ENCODE assay signal across 8 mouse cellular contexts in the genomic region with DNA sequence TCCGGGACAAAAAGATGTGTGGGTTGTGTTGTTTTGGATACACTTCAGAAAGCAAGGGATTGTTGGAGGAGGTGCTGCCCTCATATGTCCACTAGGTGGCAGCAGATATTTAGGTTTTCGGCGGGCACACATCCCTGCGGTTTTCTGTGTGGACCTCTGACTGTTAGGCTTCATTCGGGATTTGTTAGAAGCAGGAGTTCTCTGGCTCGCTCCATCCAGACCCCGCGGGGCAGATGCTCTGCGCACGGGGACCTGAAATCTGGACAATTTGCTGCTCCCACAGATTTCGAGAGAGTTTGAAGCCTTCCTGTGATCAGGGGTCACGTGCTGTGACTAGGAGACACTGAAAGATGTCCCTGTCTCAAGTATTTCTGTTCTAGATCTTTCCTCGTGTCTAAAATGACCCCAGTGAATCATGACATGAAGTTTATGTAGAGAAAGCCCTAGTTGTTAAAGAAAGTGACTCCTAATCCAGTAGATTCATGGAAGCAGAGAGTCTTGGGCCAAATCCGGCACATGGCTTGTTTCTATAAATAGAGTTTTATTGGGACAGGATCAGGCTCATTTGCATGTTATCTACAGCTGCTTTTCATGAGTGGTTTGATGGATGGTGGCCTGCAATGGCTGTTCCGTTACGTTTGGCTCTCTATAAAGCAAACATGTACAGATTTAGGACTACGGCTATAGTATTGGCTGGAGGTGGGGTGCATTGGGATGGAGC. TPM values are rescaled to one million over a fixed set of nuclear protein-coding genes. Genes with fewer than 3 reads are reported as not detected.
DNase-seq lines count a peak whose midpoint lies in the region; ATAC-seq and TF ChIP-seq lines count a peak whose summit lies in the region.

No protein-coding gene starts in this region.

- no peaks in the 10 kb centered on the region for H3K79me2 ChIP-seq in MEL (ENCODE audit: control insufficient read depth, insufficient read depth, low read length, poor library complexity)

- TF ChIP-seq CTCF in MEL (IDR thresholded peaks at IDR 0.05 in 2 of 3, conservative IDR thresholded peaks at IDR 0.05 in 1 of 3; ENCODE audit: control insufficient read depth in 1 of 3, insufficient read depth in 1 of 3, low read depth in 2 of 3, low read length in 3 of 3, poor library complexity in 1 of 3, severe bottlenecking in 1 of 3): peak; percentile 85 to 96 (median 91)
- peak; percentile 97 for TF ChIP-seq CTCF in forebrain, postnatal 0 days (IDR thresholded peaks at IDR 0.05; ENCODE audit: low read depth)

- no peaks in the 10 kb centered on the region for H3K4me1 ChIP-seq in MEL (ENCODE audit: control insufficient read depth in 1 of 2, insufficient read depth in 2 of 2, low read length in 2 of 2)
- peaks cover 4% of the 10 kb centered on the region for H3K4me1 ChIP-seq in forebrain, postnatal 0 days (ENCODE audit: insufficient read depth)
- peaks cover 7% of the 10 kb centered on the region; the same call in 1 of the 2 replicates for H3K4me1 ChIP-seq in lung, embryonic 16.5 days (replicated peaks; ENCODE audit: control insufficient read depth, insufficient read depth, low read length)

- H3K27me3 ChIP-seq in MEL (ENCODE audit: control insufficient read depth in 1 of 2, insufficient read depth in 2 of 2, low read length in 2 of 2): peaks cover 3 to 4% of the 10 kb centered on the region in 2 experiments; a peak in 3 of 4 replicates
- H3K27me3 ChIP-seq in forebrain, postnatal 0 days (ENCODE audit: insufficient read depth, low read length): no peaks in the 10 kb centered on the region; the same call in 1 of the 2 replicates
- peaks cover 6% of the 10 kb centered on the region for H3K27me3 ChIP-seq in lung, embryonic 16.5 days (ENCODE audit: control insufficient read depth, insufficient read depth, low read depth, low read length)

- peak; percentile 86 for DNase-seq in MEL (ENCODE audit: low read depth, low spot score)
- peak; percentile 80 for DNase-seq in cerebellum, adult 8-10 months
- peak; percentile 88 for DNase-seq in forebrain, postnatal 0 days
- DNase-seq in heart, postnatal 4 days: peak; percentile 83
- peak; percentile 69 to 81 for DNase-seq in layer of hippocampus, adult 8-10 months (ENCODE audit: low spot score in 2 of 2)
- DNase-seq in ovary, adult 18-20 months (ENCODE audit: low spot score): peak; percentile 47
- peak; percentile 18 to 63 for DNase-seq in thymus, postnatal 10 days (ENCODE audit: low spot score in 2 of 2)

- H3K9me3 ChIP-seq in MEL (replicated peaks; ENCODE audit: insufficient read depth, low read length): no peaks in the 10 kb centered on the region
- no peaks in the 10 kb centered on the region for H3K9me3 ChIP-seq in forebrain, postnatal 0 days (ENCODE audit: low read length)
- H3K9me3 ChIP-seq in lung, embryonic 16.5 days (ENCODE audit: control insufficient read depth, low read length): no peaks in the 10 kb centered on the region

- peak; percentile 97 for TF ChIP-seq RAD21 in MEL (IDR thresholded peaks at IDR 0.05; ENCODE audit: low read depth, low read length)

- H3K36me3 ChIP-seq in MEL (ENCODE audit: control insufficient read depth in 1 of 2, insufficient read depth in 2 of 2, low read length in 2 of 2): no peaks in the 10 kb centered on the region
- H3K36me3 ChIP-seq in forebrain, postnatal 0 days (ENCODE audit: insufficient read depth): no peaks in the 10 kb centered on the region
- H3K36me3 ChIP-seq in lung, embryonic 16.5 days (ENCODE audit: control insufficient read depth, insufficient read depth, low read length): no peaks in the 10 kb centered on the region

- peak; percentile 72 for ATAC-seq in forebrain, postnatal 0 days
- ATAC-seq in lung, embryonic 16.5 days (ENCODE audit: low read depth): peak; percentile 53; the same call in 1 of the 2 replicates

- H3K27ac ChIP-seq in MEL (ENCODE audit: control insufficient read depth, low read depth, low read length): no peak overlapping the region
- no peak overlapping the region for H3K27ac ChIP-seq in forebrain, postnatal 0 days (ENCODE audit: low read depth, low read length)
- H3K27ac ChIP-seq in lung, embryonic 16.5 days (ENCODE audit: low read length): no peak overlapping the region

- H3K9ac ChIP-seq in MEL (ENCODE audit: control insufficient read depth, low read depth, low read length, poor library complexity, severe bottlenecking): peak overlapping the region; percentile 44
- no peak overlapping the region for H3K9ac ChIP-seq in forebrain, postnatal 0 days
- H3K9ac ChIP-seq in lung, embryonic 16.5 days (ENCODE audit: low read length): peak overlapping the region; percentile 26; the same call in 1 of the 2 replicates

- H3K4me3 ChIP-seq in MEL (ENCODE audit: control insufficient read depth in 1 of 2, insufficient read depth in 1 of 2, low read depth in 2 of 2, low read length in 2 of 2): peak overlapping the region; percentile 52 to 69
- peak overlapping the region; percentile 16; the same call in 1 of the 2 replicates for H3K4me3 ChIP-seq in forebrain, postnatal 0 days (ENCODE audit: low read depth, low read length)
- peak overlapping the region; percentile 23 for H3K4me3 ChIP-seq in lung, embryonic 16.5 days (ENCODE audit: low read length)

- 8% methylated on average over 17 of the region's 17 CpGs for WGBS in forebrain, postnatal 0 days
- WGBS in lung, embryonic 16.5 days: 5% methylated on average over 17 of the region's 17 CpGs

- TF ChIP-seq EP300 in MEL (IDR thresholded peaks at IDR 0.05; ENCODE audit: low read depth in 1 of 2, low read length in 2 of 2): 0 out of 4 replicates have a peak, but pooled peaks of 1 of the 2 experiments have one; percentile 19

- H3K4me2 ChIP-seq in forebrain, postnatal 0 days (ENCODE audit: low read depth): peak overlapping the region; percentile 43
- peak overlapping the region; percentile 56 for H3K4me2 ChIP-seq in lung, embryonic 16.5 days (ENCODE audit: low read depth, low read length)

- TF ChIP-seq POLR2A in MEL (IDR thresholded peaks at IDR 0.05; ENCODE audit: control insufficient read depth in 1 of 2, insufficient read depth in 1 of 2, low read depth in 1 of 2, low read length in 2 of 2, poor library complexity in 1 of 2): no peak

TF ChIP-seq in MEL, 35 proteins besides CTCF, POLR2A, EP300 and RAD21 (continues in another document):
- TF ChIP-seq POLR2AphosphoS5 (IDR thresholded peaks at IDR 0.05; ENCODE audit: borderline replicate concordance, low read depth, low read length) (no peak), ELF1 (IDR thresholded peaks at IDR 0.05; ENCODE audit: low read depth, low read length) (no peak), TAL1 (IDR thresholded peaks at IDR 0.05; ENCODE audit: low read length) (no peak), HCFC1 (IDR thresholded peaks at IDR 0.05; ENCODE audit: low read depth, low read length) (no peak), UBTF (IDR thresholded peaks at IDR 0.05; ENCODE audit: borderline replicate concordance, insufficient read depth, low read depth, low read length) (no peak), ZKSCAN1 (IDR thresholded peaks at IDR 0.05; ENCODE audit: low read depth, low read length) (no peak), ZC3H11A (IDR thresholded peaks at IDR 0.05; ENCODE audit: low read depth, low read length) (peak; percentile 85), ZNF384 (IDR thresholded peaks at IDR 0.05; ENCODE audit: low read depth, low read length) (no peak), MEF2A (IDR thresholded peaks at IDR 0.05; ENCODE audit: extremely low read depth, insufficient replicate concordance, low read depth, low read length, poor library complexity, severe bottlenecking) (peak; percentile 75), ZMIZ1 (IDR thresholded peaks at IDR 0.05; ENCODE audit: low read depth, low read length) (no peak), ETS1 (IDR thresholded peaks at IDR 0.05; ENCODE audit: low read depth, low read length) (peak; percentile 69), NRF1 (IDR thresholded peaks at IDR 0.05; ENCODE audit: insufficient read depth, low read depth, low read length, poor library complexity, severe bottlenecking) (no peak), KAT2A (conservative IDR thresholded peaks at IDR 0.05; ENCODE audit: low read depth, low read length) (no peak), JUND (IDR thresholded peaks at IDR 0.05; ENCODE audit: low read depth, low read length) (no peak), MYB (IDR thresholded peaks at IDR 0.05; ENCODE audit: low read depth, low read length) (no peak), MAX (IDR thresholded peaks at IDR 0.05; ENCODE audit: low read length) (peak; percentile 83; the same call in 1 of the 2 replicates), RCOR1 (IDR thresholded peaks at IDR 0.05; ENCODE audit: low read depth, low read length) (peak; percentile 19; the same call in 1 of the 2 replicates)

RNA-seq across cellular contexts. Expression of a gene that starts 15.5 kb away (rescaled TPM):
- total RNA-seq in MEL (2012; rRNA removed): 94.1 and 103 TPM in 2 replicates
- polyA plus RNA-seq in MEL (2012; ENCODE audit: insufficient read depth in 1 of 2, insufficient read length in 2 of 2, low read depth in 1 of 2, low replicate concordance in 2 of 2, missing spikeins in 1 of 2): 100 to 1,000 TPM in 1 of 2 experiments, 10 to 100 TPM in 1; 94.6 to 165 TPM
- total RNA-seq in forebrain, postnatal 0 days (2014; rRNA removed): 53.3 and 64.9 TPM in 2 replicates
- 75.0 and 84.9 TPM in 2 replicates for polyA plus RNA-seq in forebrain, postnatal 0 days (2015; fragmentation: Nextera tagmentation; extraction: Ambion mirVana)
- 10 to 100 TPM; 40.2 to 41.9 TPM for total RNA-seq in heart, postnatal 4 days (2021)
- total RNA-seq in layer of hippocampus, adult 8-10 months (2022): 10 to 100 TPM; 45.5 to 65.0 (median 51.9) TPM
- 82.0 and 87.7 TPM in 2 replicates for polyA plus RNA-seq in lung, embryonic 16.5 days (2015; fragmentation: Nextera tagmentation; extraction: Ambion mirVana)

RNA-seq across cellular contexts. Expression of a gene that starts 22.8 kb away (rescaled TPM):
- 58.1 and 59.5 TPM in 2 replicates for total RNA-seq in MEL (2012; rRNA removed)
- polyA plus RNA-seq in MEL (2012; ENCODE audit: insufficient read depth in 1 of 2, insufficient read length in 2 of 2, low read depth in 1 of 2, low replicate concordance in 2 of 2, missing spikeins in 1 of 2): 100 to 1,000 TPM in 1 of 2 experiments, not detected in 1; 110 TPM
- 93.3 and 95.4 TPM in 2 replicates for total RNA-seq in forebrain, postnatal 0 days (2014; rRNA removed)
- polyA plus RNA-seq in forebrain, postnatal 0 days (2015; fragmentation: Nextera tagmentation; extraction: Ambion mirVana): 180 and 225 TPM in 2 replicates
- 100 to 1,000 TPM; 105 to 117 TPM for total RNA-seq in heart, postnatal 4 days (2021)
- total RNA-seq in layer of hippocampus, adult 8-10 months (2022): 100 to 1,000 TPM; 246 to 317 (median 274) TPM
- polyA plus RNA-seq in lung, embryonic 16.5 days (2015; fragmentation: Nextera tagmentation; extraction: Ambion mirVana): 454 and 489 TPM in 2 replicates

RNA-seq across cellular contexts. Expression of a gene that starts 31.4 kb away (rescaled TPM):
- total RNA-seq in MEL (2012; rRNA removed): 58.5 and 64.7 TPM in 2 replicates
- polyA plus RNA-seq in MEL (2012; ENCODE audit: insufficient read depth in 1 of 2, insufficient read length in 2 of 2, low read depth in 1 of 2, low replicate concordance in 2 of 2, missing spikeins in 1 of 2): 100 to 1,000 TPM in 1 of 2 experiments, not detected in 1; 115 TPM
- total RNA-seq in forebrain, postnatal 0 days (2014; rRNA removed): 165 and 174 TPM in 2 replicates
- polyA plus RNA-seq in forebrain, postnatal 0 days (2015; fragmentation: Nextera tagmentation; extraction: Ambion mirVana): 200 and 248 TPM in 2 replicates
- 10 to 100 TPM; 73.2 to 74.5 TPM for total RNA-seq in heart, postnatal 4 days (2021)
- 100 to 1,000 TPM; 113 to 123 (median 116) TPM for total RNA-seq in layer of hippocampus, adult 8-10 months (2022)
- polyA plus RNA-seq in lung, embryonic 16.5 days (2015; fragmentation: Nextera tagmentation; extraction: Ambion mirVana): 188 and 193 TPM in 2 replicates
